Mouse (Mus musculus) MEL-GATA-1-ER (cell line): ENCODE data around the gene Ifrd1.

Experiments used
- DNase-seq: peaks from one replicate; pipeline ENCODE4 v3.0.0-alpha.2; 2012; ENCODE audit warnings: low read depth; ENCODE audit errors: extremely low read depth

Gene Ifrd1

DNA sequence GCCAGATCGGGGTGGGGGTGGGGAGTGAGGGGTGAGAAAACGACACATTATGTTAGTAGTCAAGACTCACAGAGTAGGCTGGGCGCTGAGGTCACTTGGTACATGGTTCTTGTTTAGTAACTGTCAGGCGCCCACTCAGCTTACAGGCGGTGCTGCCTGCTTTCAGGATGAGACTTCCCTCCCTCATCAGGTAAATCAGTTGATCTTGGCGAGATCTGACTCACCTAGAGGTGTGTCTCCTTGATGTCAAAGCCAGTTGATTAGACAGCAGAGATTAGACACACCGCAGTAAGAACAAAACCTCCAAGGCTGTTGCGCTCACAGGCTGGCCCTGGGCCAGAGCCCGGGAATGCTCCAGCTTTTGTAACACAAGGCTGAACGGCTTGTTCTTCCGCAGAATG lies 4.5 kb downstream of the Ifrd1 start:
- no peak for DNase-seq

DNA sequence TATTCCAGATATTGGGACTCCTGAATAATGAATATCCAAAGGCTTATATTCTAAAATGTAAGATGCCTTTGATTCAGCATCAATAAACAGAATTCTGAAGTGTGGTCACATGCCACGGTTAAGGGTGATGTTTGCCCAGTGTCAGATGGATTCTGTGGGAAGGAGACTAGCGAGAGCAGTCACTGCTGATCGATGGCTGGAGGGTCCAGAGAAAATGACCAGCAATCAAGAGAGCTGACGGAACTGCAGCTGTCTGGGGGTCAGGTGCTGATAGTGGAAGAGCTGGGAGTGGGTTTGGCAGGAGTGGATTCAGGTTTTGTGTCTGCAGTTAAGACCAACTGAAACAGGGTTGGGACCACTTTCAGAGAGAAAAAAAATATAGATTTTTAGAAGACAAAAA lies 5.1 kb downstream of the Ifrd1 start:
- no peak for DNase-seq

DNA sequence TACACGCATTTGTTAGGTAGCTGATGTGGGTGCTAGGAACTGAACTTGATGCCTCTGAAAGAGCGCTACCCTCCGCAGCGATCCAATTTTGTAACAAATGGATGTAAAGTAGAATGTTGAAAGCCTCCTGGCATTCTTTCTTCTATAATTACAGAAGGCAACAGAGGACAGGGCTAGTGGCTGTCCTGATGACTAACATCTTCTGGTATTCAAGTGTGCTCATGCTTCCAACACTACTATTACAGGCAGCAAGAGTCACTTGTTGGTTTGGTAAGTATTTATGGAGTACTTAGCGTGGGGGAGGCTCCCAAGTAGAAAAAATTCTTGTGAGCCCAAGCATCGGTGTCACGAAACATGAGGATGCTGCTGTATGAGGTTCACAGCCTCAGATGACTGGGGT lies 9.1 kb downstream of the Ifrd1 start:
- no peak for DNase-seq

DNA sequence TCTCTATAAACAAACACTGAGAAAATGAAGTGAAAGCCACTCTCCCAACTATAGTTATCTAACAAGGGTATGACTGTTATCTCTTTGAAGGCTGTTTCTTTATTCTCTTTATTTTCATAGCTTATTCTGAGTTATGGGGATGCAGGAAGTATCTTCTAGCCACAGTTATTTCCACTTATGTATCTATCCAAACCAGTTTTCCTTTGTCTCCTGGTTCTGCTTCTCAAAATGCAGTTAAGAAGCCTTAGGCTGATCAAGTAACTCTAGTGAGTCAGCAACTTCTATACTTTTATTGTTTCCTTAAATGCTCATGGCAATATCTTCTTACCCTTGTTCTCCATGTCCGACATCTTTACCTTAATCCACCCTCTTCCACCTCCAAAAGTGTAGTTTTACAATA lies 16.1 kb downstream of the Ifrd1 start:
- DNase-seq, result peak; percentile 51

DNA sequence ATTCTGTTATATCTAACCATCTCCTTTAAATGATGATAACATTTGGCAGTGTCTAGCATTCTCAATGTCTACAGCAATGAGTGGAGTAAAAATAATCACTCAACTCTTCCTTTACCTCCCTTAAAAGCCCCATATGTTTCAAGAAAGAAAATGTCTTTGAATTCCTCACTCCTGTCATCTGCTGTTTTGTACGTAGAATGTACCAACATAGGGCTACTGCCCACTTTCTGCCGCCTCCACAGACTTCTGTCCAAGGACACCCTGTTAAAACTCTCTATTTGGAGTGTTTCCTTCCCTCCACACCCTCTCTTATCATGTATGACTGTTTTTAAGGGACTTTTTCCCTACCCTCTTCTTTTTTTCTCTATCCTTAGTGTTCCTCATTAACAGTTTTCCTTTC lies 16.7 kb downstream of the Ifrd1 start:
- DNase-seq, result no peak

DNA sequence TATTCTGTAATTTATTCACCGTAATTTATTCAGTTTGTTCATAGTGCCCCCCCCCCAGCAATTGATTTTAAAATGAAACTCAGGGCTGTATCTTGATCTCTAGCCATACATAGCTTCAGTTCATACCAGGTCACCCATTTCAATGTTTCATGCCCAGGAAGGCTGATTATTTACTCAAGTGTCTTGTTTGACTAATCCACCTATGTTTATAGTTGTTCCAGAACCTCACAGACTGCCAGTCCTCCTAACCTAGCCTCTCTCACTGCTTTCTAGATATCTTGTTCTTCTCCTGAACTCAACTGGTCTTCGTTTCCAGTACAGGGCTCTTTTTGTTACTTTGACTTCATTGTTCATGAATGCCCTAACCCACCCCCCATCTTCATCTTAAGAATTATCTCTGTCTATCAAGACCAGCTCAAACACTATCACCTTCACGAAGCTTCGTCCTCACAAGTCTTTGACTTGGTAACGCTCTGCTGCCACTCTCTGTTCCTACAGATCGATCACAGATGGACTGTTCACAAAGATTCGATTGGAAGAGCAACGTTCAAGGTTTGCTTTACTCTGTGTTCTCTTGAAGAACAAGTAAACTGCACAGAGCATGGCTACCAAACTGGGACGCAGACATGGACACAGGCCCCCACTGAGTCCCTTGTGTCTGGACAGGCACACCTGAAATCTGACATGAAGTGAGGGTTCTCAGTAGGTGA lies 24.0 kb downstream of the Ifrd1 start:
- DNase-seq, result no peak

DNA sequence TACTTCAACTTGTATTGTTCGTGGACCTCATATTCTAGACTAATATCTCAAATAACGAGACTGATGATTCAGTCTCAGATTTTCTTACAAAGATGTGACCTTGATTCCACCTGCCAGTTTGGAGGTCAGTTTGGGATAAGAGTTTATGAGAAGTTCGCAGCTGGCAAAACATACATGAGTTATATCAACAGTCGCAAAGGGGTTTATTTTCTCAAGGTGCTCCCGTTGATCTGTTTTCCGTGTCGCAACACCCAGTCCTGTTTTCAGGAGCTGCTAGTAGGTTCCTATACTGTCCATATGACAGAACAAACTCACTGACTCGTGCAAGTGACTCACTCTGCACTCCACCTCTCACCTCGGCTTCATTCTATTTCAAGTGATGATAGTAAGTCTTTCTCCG lies 24.6 kb downstream of the Ifrd1 start:
- DNase-seq, result no peak

DNA sequence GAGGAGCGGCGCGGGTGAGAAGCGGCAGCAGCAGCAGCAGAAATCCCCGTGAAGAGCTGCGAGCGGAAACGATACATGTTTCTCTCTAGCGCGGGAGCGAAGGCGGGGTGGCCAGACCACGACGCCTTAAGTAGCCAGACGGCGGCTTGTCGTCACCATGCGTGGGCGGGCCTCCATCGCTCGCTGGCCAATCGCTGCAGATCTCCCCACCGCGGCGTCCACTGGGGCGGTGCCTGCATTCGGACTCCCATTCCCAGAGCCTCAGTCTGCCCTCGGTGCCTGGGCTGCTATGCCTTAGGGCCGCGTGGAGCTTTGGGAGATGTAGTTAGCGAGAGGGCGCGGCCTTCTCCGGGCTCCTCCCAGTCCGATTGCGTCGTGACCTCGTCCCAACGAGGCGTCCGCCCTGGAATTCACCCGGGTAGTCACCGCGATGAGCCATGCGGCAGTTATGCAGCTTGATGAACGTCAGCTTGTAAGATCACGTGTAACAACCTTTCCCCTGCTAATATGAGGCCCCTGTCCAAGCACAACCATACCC lies 25.2 kb downstream of the Ifrd1 start:
- DNase-seq, result peak; percentile 95

DNA sequence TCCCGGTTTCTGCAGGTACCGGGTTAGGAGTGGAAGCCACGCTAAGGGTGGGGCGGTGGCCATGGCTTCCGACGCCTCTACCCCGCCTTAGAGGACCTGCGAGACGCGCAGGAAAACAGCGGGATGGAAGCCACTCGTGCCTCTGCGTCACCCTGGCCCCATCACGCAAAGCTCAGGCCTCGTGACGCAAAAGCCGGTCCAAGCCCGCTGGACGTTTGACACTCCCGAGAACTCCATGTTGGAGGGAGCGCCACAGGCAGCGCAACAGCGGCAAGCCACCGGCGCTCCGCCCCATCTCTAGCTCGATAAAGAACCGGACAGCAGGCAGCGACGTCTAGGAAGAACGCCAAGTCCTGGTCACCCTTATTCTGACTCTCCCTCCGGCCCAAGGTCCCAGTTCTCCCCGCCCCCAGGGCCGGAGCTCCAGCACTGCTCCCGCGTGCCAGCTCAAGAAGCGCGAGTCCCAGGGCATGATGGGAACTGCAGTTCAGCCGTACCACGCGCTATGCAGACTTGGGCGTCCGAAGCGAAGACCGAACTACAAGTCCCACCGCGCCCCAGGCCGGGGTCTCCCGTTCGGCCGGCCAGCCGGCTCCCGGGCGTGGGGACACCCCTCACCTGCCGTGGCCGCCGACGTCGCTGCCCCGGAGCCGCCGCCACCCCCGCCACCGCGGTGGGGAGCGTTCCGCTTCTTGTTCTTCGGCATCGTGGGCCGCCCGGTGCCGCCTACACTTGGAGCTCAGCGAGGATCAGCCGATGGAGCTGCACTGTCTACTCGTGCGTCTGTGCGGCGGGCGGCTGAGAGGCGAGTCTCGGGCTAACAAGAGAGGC lies 25.8 kb downstream of the Ifrd1 start:
- peak; percentile 88 for DNase-seq

DNA sequence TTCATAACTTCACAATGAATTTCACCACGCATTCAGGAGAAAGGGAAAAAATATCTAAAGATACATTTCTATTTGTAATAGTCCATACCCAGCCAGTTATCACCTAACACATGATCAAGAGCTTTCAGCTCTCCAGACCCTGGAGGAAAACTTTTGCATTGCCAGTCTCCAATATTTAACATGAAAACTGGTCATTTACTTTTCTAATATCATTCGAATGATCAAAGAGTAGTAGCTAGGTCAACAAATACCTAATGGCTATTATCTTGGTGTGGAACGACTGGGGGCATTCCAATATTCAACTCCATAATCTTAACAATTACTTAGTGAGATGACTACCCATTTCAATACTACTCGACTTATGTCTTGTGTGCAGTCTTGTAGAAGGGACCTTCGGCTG lies 26.7 kb downstream of the Ifrd1 start:
- no peak for DNase-seq

DNA sequence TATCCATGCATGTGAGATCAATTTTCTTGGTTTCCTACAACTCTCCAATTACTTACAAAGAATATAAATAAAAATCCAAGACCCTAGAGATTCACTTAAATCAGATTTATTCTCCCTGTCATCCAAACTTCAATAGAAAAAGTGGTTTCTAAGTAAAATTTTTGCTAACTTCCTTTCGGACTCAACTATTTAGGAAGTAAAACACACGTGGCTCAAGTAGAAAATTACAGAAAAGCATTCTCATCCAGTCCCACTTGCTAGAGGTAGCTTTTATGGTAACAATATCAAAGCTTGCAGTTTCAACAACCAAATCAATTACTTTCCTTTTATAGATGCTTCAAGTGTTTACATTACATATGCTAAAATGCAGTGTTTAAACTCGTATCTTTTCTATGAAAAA lies 27.4 kb downstream of the Ifrd1 start:
- DNase-seq, result no peak

DNA sequence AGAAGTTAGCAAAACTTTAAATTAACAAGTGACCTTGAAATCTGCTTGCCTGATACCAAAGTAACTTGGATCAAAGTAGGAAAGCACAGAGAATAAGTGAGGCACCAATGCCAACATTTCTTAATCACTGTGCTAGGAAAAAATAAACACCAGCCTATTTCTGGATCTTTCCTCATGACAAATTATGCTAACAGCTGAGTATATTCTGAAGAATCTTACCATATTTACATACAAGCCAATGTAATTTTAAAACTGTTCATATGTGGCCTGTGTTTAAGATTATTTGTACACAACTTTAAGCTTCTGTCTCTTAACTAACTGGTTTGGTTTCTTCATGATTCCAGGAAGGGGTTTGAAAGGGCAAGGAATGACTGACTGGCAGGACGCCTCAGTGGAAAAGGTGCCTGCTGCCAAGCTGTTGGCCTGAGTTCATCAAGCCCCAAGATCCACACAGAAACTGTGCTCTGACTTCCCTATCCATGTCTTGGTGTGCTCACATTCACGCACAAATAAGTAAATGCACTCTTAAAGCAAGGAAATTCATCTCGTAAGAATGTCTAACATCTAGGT lies 28.2 kb downstream of the Ifrd1 start:
- no peak for DNase-seq

DNA sequence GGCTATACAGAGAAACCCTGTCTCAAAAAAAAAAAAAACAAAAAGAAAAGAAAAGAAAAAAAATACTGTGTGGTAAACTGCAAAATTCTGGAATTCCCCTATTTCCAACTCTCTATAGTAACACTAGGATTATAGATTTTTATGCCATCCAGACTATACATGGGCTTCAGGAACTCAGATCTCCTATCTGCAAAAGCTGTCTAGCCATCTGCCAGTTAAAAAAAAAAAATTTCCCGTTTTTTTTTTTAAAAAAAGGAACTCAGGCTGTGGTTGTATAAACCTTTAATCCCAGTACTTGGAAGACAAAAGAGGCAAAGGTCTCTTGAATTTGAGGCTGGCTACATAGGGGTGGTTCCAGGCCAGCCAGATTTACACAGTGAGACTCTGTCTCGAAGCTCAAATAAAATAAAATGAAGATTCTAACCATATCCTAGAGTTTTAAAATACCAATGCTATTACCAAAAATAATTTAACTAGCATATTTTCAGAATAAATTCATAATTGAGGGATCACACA lies 29.8 kb downstream of the Ifrd1 start:
- no peak for DNase-seq

DNA sequence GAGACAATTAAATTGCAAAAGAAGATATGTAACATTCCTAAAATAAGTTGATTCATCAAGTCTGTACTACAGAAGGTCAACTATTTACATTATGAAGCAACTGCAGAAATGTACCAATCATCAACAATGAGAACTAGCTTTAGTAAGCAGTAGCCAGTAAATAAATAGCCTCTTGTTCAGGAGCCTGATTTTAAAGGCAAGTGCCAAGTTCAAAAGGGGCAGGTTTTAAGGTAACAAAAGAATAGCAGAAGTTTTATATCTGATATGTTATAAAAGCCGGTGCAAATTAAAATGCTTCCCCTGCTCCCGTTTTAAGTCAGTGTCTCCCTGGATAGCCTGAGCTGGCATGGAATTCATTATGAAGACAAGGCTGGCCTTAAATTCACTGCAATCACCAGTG lies 30.5 kb downstream of the Ifrd1 start:
- no peak for DNase-seq

DNA sequence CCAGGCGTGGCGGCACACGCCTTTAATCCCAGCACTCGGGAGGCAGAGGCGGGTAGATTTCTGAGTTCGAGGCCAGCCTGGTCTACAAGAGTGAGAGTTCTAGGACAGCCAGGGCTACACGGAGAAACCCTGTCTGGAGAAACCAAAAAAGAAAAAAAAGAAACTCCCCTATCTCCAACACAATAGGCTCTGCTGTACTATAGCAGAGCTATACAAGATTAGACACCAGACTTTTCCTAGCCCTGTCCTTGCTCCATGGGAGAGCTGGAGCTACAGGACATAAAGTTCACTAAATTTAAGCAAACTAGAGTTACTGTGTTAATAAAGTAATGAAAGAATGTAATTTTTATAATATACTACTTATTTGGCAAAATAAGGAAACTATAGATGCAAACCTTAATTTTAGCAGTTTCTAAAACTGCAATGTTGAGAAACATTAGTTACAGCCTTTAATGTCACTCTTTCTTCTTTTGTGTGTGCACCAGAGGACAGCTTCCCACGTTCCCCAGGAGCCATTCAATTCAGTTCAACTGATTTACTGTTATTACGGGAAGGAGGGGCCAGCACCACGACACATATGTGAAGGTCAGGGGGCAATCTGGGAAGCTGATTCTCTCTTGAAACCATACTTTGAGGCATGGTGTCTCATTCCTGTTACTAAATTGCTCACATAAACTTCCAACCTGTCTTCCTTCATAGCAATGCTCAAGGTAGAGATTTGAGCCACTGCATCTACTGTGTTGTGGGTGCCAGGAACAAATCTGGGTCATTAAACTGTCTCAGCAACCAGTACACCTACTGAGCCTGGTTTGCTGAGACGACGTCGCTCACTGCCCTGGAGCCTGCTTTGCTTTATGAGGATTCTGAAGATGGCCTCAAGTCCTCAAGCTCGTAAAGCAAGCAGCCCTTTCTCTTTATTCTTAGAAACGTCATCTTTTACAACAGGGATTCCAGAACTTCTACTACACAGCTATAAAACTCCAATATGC lies 33.1 kb downstream of the Ifrd1 start:
- DNase-seq, result no peak

DNA sequence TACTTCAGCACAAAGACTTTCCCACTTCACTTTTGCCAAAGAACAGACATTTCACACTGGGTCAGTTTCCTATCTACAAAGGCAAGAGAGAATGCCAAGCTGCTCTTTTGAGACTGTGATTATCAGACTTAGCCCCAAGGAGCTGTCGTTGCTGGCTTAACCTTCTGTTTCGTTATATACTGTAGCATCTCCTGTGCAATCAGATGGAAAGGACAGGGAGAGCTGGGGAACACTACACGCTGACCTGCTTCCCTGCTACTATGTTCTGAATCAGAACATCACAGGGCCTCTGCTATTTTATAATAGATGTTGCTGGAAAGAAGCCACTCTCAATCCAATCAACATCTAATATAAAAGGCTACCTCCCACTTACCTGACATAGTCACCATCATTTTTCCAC lies 39.3 kb downstream of the Ifrd1 start:
- no peak for DNase-seq

DNA sequence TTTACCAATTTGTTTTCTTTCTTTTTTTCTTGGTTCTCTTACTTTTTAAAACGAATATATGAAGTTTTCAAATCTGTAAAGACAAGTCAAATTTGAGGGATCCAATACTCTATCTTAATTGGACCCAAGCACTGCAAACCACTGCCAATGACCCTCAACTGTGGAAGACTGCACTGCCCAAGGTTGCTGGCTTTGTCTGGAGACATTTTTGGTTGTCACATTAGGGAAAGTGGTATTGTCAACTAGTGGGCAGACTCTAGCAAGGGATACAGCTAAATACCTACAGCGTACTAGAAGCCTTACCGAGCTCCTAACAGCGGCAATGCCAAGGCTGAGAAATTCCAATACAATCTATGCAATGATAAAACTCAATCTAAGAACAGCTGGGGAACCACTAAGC lies 40.4 kb downstream of the Ifrd1 start:
- no peak for DNase-seq

DNA sequence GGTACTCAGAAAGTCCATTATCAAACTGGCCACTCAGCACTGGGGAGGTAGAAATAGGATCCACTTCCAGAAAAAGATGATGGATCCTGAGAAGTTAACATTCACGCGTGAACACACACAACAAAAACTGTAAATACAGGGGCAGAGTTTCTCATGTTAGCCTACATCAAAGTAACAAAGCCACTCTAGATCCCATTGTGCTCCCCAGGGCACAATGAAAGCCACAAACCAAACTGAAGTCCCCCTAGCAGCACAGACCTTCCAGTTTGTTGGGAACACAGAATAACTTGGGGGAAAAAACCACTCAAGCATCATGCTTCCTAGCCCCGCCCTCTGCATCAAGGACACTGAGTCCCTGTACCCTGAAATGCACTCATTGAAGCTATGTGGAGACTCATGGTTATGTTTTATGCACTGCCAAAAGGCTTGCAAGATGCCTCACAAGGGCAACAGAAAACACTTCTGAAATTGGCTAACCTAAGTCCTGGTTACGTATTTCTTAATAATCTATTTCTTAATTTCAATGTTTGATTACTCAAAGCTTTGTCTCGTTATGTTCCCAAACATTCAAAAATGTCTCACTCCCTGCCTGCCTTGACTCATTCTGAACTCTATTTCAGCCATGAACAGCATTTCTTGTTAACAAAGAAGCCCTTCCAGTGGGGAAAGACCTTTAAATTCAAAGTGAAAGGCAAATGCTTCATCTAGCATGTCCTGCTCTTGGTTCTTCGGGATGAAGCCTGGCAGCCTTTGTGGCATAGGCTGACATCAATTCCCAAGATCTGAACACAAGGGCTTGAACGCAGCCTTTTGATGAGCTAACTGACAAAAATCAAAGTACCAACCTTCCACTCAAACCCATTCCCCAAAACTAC lies 45.9 kb downstream of the Ifrd1 start:
- DNase-seq, result no peak

DNA sequence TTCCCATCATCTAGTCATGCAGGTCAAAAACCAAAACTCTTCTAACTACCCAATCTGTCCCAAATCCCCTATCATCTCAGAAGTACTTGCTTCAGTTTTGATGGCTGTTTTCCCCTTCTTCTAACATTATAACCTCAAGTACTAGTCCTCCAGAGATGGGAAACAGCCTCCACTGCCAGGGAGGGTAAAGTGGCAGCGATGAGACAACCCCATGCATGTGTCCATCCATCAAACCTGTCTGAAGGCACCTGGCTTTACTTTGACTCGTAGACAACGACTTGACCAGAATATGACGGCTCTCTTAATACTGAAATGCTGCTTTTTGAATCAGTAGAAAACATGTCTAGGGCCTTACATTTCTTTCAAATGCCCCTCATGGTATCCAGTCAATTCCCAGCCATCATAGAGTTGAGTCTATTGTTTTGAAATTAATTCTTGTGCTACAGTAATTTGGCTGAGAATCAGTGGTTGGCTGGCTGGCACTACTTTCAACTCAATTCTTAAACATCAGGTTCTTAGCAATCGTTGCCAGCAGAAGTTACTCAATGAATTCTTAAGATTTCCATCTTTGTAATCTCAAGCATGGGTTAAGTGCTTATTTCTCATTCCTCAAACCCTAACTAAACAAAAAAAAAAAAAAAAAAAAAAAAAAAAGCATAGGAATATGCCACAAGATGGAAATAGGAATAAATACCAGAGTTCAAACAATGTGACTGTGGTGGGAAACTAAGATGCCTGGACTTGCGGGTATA lies 47.6 kb downstream of the Ifrd1 start:
- no peak for DNase-seq
